Mouse (Mus musculus) common myeloid progenitor, adult 5-6 weeks (primary cell): Measurements from ENCODE around the gene Higd1c. TPM values are rescaled to one million over a fixed set of nuclear protein-coding genes. Genes with fewer than 3 reads are reported as not detected.
"Not testable (repeated sequence)": the region's sequence is repeated elsewhere in the genome, so short reads cannot be mapped to it uniquely, and the experiment has no call there.

Experiments used
- ATAC-seq: replicated peaks from 2 replicates; pipeline ENCODE4 v1.8.0; 2016; ENCODE audit warnings: low read depth, mild to moderate bottlenecking, moderate TSS enrichment, inconsistent platforms; ENCODE audit not compliant: poor library complexity, severe bottlenecking
- total RNA-seq: library from RNA; stranded (forward); fragments of 200-1000, 187-1606 nt; gene quantifications from 2 replicates; pipeline ENCODE4 v1.2.3, GENCODE M21; 2017

The Higd1c gene
- total RNA-seq, 1 experiment from 2014 or later = not detected

DNA sequence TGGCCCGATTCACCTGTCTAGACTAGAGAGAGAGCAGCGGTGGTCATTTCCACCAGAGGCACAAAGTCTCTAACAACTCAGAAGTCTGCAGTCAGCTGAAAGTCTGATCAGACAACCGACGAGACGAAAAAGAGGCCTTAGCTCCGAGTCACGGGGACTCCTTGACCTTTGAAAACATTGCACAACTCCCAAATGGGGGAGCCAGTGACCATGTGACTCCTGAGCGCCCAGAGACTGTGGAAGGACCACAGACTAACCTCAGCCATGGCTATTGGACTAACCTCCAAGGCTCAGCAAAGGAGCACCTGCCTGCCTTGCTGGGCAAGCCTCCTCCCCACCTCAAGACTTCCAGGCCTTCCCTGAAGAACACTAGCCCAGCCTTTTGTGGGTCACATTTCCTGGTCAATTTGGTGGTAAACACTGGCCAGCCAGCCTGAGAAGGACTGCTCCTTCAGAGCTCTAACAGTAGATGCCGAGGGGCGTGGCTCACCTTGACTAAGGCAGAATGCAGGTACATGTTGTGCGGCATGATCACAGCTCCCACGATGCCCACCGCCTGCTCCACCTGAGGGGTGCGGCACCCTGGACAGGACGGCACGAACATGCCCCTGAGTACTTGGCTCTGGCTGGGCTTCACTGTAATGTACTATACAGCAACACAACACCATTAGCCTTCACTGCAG, 39.1 kb downstream of the Higd1c start:
- no peak for ATAC-seq

DNA sequence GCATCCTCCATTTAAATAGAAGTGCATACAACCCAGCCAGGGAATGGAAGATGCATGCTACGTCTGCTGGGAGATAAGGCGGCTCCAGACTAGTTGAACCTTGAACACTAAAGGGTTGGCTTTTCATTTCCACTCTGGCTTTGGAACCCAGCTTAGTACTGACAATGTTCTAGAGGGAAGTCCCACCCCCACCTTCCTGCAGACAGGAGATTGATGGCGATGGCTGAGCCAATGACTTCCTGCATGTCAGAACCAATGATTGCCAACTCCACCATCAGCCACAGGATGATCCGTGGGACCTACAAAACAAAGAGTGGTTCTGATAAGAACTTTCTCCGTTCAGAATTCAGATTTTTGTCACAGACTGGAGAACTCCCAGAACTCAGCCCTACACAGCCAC, 41.7 kb downstream of the Higd1c start:
- ATAC-seq = no peak

DNA sequence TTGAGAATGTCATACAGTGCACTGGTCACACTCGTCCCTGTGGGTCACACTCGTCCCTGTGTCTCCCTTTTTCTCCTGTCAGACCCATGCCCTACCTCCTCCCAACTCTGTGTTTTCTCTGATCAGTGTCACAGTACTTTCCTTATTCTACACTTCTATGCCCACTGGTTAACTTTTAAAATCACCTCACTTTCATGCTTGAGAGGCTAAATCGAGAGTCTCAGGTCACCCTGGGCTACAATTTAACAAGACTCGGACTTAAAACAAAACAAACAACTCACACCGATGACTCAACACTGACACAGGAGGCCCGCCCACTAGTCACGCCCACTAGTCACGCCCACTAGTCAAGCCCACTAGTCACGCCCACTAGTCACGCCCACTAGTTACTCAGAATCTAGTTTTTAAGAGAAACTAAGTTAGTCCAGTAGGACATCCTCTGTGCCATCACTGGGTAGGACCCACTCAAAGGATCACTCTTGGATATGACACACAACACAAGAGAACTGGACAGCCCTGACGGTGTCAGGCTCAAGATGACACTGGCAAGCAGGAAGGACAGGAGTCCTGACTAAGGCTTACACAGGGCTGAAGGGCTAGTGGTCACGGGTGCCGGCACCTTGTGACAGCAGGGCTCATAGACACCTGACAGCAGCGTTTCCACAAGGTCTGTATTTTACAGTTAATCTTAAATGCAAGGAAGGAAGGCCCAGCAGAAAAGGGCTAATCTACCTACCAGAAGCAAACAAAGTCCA, 46.8 kb downstream of the Higd1c start:
- ATAC-seq = peak; percentile 83

DNA sequence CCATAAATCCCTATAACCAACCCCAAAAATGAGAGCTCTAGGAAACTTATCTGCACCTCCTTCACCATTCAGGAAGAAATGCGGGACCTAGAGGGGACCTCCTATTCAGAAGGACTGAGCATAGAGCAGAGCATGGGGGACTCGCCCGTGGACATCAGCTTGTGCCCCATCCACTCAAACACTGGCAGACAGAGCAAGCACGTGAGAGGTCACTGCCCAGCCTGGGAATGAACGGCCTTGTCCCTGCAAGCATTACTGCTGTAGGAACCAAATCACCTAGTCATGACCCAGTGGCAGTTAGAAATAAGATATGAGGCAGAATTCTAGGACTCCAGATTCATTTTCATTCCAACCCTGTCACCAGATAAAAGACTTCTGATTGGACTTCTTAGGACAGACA, 47.4 kb downstream of the Higd1c start:
- no peak for ATAC-seq

DNA sequence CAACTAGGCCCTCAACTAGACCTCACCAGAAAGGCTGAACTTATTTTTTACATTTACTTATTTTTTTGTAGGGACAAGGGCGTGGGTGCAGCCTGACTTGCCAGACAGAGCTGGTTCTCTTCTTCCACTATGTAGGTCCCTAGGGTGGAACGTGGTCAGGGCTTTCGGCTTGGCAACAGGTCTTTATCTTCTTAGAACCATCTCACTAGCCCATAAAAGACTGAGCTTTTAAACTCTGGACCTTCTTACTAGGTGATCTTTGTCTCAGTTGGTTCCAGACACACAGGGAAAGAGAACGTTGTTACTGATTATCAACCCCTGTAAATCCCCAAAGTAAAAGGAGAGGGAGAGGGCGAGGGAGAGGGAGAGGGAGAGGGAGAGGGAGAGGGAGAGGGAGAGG, 49.0 kb downstream of the Higd1c start:
- no peak for ATAC-seq

DNA sequence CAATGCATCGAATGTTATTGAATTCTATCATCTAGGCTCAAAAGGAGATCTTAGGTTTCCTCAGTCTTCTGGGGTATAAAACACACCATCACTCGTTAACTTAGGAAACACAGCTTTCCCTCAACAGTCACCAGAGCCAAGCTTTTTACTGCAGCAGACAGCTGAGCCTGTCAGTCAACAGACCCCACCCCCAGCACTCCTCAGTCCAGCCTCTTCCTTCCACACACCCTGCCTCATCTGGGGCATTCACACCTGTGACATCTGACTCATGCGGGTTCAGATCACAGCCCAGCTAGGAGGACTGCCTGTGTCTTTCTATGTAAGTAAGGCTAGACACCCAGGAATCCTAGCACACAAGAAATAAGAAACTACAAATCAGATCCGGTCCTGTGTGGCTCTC, 49.7 kb downstream of the Higd1c start:
- no peak for ATAC-seq

DNA sequence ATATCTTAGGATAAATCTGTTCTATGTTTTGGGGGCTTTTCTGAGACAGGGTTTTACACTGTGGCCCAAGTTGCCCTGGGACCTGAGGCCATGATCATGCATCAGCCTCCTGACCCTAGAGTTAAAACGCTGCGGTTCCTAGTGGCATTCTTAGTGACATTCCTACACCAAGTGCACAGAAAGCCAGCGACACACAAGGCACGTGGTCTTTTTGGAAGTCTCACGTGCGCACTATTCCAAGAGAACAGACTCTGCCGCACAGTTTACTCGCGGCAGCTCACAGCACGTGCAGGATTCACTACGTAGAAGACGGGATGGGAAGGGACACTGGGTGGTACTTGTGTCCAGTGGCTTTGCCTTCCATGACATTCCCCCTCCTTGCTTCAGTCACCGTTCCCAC, 50.6 kb downstream of the Higd1c start:
- no peak for ATAC-seq

DNA sequence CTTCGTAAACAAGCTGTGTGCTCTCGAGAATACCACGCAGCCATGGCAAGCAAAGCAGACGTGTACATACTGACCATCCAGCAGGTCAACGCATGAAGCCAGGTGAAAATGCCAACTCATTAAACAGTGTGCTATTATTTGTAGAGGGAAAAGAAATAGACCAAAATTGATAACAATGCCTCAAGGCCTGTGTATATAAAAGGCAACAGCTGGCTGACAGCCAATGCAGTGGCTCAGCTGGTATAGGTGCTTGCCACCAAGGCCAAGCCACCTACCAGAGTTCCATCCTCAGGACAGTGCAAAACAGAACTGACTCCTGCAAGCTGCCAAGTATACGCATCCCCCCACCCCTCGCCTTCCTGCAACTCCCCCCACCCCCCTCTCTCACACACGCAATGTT, 51.3 kb downstream of the Higd1c start:
- ATAC-seq = no peak

DNA sequence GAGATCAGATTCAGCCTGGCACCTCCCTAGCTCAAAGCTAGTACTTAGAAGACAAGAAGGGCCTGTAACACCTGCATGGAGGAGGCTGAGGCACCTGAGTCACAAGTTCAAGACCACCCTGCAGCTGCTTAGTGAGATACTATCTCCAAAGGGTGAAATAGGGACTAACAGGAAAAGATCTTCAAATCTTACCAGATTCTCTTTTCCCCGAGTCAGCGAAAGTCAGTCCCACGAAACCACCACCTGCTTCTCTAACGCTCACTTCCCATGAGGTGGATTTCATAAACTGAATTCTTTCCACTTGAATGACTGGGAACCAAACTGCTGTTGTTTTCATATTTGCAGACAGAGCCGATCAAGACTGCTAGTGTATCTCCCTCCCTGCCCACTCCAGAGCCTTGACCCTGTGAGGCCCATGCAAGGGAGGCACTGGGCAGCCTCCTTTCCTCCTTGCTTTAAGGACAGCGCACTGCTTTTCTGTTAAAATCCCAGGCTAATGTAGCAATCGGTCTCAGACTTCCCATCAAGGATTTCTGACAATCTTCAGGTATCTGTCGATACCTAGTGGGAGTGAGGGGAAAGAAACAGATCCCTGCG, 53.6 kb downstream of the Higd1c start:
- ATAC-seq = no peak

DNA sequence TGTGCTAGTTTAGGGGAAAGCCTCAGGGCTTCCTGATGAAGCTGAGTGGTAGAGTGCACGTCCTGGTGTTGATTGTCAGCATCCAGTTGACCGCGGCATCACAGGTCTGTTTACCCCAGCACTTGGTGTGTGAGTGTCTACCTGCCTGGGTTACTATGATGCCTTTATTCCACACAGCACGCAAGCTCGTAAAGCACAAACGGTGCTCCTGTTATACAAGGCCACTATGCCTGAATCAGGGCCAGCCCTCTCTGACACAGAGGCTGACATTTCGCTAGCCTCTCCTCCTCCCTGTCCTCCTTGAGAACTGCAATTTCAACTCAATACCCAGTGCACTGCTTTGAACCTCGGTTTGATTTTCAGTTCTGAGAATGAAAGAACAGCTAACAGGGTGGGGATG, 55.0 kb downstream of the Higd1c start:
- ATAC-seq = no peak

DNA sequence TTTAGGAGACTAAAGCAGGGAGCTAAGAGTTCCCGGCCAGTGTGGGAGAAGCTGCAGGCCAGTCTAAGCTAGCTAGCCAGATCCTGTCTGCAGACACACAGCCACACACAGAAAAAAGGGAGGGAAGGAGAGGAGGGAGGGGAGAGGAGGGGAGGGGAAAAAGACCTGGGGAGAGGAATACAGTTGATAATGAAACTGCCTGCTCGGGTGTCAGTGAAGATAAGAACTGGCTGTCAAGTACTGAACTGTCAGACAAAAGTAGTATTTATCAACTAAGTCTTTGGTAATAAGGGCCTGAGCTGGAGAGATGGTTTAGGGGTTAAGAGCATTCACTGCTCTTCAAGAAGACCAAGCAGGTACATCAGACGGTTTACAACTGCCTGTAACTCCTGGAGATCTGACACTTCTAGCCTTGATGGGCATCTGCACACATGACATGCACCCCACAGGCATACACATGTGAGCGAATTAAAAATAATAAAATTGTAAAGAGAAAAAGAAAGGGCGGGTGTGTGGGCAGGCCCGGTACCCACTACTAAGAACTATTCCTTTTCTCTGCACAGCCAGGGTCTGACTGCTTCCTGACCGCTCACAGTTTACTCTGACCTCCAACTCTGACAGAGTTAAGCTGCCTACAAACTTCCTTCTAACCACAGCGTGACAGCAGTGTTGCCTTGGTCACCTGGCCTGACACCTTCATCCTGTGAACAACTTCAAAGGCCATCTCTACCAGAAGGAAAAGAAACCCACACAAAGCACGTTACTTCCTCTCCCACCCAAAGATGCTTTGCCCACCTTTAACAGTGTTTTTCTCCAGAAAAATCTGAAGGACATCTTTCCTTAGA, 55.8 kb downstream of the Higd1c start:
- ATAC-seq = peak; percentile 39

DNA sequence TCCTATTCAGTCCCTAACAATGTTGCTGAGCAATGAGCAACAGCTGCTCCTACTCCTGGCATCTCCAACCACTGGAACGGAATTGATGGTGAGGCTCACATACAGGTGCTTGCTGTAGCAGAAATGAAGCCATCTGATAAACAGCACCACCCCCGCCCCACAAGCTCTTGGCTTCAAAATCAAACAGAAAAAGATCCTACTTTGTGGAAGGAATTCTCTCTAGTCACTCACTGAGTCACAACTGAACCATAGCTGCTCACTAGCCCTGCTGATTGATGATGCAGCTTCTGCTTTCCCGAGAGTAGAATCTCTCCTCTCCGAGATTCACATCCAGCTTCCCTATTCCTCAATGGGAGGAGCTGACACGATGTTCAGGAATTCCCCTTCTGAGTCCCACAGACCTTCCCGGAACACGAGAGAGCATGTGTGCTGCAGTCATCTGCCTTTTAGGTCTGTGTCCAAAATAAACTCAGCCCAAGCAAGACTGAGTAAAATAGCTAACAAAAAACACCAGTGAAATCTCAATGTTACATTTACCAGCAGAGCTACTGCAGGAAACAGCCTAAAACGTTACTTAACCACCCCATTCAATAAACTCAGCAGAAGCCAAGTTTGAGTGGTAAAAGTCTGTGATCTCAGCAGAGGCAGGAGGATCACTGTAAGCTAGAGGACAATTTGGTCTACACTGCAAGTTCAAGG, 56.9 kb downstream of the Higd1c start:
- no peak for ATAC-seq

DNA sequence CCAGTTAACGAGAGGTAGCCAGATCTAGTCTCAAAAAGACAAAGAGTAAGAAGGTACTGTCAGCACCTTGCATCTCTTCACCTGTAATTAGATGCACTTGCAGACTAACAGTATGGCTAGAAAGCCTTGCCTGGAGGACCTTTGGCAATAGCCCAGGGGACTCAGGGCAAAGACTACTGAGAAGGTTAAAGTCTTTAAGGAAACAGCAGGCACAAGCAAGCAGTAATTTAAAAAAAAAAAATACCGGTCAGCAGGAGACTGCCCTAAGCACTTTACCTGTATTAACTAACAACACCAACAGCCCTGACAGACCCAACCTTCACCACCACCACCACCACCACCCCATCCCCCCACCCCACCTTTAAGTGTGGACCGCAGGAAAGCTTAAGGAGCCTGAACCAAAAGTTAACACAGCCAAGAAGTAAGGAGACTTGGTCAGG, 57.4 kb downstream of the Higd1c start, which contains the start of gene Gm5475:
Gene Gm5475 (plus strand): TSS at position 390 of the 440 bp plus-strand sequence.
- ATAC-seq = not testable (repeated sequence)

DNA sequence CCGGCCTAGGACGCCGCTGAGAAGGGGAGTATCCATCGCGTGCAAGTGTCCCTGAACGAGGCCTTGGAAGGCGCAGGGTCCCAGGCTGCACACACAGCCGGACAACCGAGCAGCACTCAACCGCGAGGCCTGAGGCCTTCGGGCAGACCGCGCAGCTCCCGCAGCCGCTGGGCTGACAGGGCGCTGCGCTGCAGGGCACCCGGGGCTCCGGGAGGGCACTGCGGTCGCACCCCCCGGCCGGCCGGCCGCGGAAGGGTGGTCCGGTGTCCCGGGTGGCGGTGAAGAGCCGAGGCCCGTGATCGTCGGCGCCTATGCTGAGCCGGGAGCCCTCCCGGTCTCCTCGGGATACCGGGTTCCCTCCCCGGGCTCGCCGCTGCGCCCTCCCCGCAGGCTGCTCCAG, 58.1 kb downstream of the Higd1c start:
- ATAC-seq = no peak

DNA sequence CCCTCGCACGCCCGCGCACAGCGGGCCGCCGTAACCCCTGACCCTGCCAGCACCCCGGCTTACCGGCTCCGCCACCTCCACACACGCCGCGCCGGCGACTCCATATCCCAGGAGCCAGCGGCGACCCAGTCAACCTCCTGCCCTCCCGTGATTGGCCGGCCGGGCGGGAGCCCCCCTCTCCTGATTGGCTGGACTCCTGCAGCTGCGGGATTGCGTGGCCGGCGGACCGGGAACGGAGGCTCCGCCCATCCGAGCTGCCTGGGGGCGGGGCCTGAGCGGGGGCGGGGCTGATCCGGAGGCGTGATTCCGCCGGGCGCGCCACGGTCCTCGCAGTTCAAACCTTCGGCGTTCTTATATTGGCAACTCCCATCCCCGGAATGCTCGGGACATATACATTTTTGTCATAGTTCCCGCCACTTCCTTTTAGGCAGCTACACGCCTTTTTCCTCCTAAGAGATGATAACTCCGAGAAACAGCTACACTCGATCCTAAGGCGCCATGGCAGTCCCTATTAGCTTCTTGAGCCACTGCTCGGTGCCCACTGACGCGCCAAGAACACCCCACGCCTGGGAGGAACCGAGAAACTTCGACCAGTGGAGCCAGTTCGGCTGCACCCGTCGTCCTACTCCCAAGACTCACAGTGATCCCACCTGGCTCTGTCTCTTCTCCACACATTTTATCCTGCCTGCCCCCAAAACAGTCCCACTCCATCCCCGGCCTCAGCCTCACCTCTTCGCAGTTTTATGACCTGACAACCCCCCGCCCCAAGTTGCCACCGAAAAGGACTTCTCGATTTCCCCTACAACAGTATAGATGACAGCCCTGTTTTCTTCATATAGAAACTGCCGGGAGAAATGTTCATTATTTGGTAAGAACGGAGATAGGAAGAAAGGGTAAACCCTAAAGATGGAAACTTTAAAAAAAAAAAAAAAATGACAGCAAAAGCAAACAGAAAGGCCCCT, 58.8 kb downstream of the Higd1c start:
- peak; percentile 90 for ATAC-seq

DNA sequence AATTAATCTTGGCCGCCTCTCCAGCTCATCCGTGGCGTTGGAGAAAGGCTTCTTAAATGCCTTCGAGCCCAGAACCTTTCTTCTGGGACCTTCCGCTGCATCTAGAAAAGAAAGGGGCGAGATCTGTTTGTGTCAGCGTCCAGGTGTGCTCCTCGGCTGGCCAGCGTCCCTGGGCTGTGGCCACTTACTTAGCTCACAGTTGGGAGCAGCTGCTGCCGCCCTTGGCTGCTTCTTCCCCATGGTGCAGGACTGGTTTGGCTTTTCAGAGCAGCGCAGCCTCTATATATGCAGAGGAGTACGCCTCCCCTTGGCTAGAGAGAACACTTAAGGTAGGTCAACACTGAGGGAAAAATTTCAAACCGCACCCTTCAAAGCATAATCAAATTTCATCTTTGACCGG, 59.6 kb downstream of the Higd1c start:
- ATAC-seq = no peak

DNA sequence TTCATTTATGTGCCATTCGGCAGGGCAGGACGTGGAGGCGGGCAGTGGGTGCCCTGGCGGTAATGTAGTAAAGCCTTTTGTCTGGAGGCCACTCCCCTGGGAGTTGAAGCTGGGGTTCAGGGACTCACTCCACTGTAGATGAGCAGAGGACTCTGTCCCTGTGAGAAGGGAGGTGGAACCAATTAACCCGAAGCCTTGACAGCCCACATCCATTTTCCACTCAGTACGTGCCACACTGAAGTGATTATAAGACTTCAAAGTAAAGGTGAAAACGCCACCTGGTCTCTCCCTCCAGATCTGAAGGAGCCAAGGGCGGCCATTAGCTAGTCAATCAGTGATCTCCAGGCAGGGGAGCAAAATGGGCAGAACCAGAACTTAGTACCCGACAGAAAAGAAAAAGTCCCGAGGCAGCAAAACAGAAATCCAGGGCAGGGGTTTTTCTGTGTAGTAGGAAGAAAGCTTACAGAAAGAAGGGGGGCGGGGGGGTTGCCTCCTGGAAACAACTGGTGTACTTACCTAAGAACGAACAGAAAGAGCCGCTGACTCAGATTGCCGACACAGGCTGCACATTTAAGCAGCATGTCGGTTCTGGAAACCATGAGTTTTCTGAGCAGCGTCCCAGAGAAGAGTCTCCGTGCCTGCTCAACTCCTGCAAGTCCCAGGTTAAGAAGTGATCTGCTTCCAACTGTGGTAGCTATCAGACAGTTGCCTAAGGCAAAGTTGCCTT, 60.2 kb downstream of the Higd1c start, which contains the start of gene Slc11a2:
Gene Slc11a2 (minus strand): TSS at position 677 of the 727 bp plus-strand sequence.
- no peak for ATAC-seq
